Mouse (Mus musculus) heart, adult 2 months (tissue): ENCODE measurements around the gene Stag3.

ENCODE experiments used
- CTCF ChIP-seq: fragments of 200-600 bp; IDR thresholded peaks from 2 replicates; pipeline ENCODE4 v1.8.1; 2022; ENCODE audit warnings: antibody characterized with exemption, mild to moderate bottlenecking, moderate library complexity
- EP300 ChIP-seq: fragments of 200-500 bp; IDR thresholded peaks from 2 replicates; pipeline ENCODE4 v1.6.1; 2011; ENCODE audit warnings: low read depth, low read length, control low read depth; ENCODE audit not compliant: insufficient read depth
- POLR2A ChIP-seq: fragments of 200-500 bp; IDR thresholded peaks from 2 replicates; pipeline ENCODE4 v1.6.1; 2011; ENCODE audit warnings: mild to moderate bottlenecking, low read depth, low read length, control low read depth; ENCODE audit not compliant: insufficient read depth

DNA sequence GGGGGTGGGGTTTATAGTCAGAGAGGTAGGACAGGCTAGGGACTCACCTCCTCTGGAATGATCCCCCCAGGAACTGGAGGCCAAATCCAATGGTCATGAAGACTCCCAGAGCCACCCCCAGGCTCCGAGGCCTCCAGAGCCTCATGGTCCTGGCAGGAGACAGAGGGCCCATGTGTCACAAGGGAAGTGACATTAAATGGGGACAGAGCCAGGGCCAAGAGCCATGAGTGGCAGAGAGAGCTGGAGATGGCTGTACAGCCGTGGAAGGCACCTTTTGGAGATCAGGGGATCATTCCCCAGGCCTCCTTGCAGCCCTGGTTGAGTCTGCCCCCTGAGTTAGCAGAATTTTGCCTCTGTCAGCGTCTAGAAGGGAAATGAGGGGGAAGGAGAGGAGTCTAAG is 8.8 kb upstream of the Stag3 start:
- TF ChIP-seq EP300, result no peak
- no peak for TF ChIP-seq POLR2A
- TF ChIP-seq CTCF, result no peak
